Mouse (Mus musculus) thymus, adult 2 months (tissue): ENCODE measurements at regions not wholly inside any gene's neighbourhood (a gene's known extent, or its start where the extent isn't known, plus 50 kb on each side); places are given as distances from the start of the nearest gene placed in this dataset.

Source experiments
- CTCF ChIP-seq: fragments of 200-500 bp; IDR thresholded peaks from 2 replicates; pipeline ENCODE4 v1.5.1; 2012; ENCODE audit warnings: mild to moderate bottlenecking, control low read depth, low read length, moderate library complexity, borderline replicate concordance; ENCODE audit not compliant: control insufficient read depth, poor library complexity, insufficient read depth; ENCODE audit errors: extremely low read depth
- POLR2A ChIP-seq: fragments of 200-500 bp; IDR thresholded peaks from 2 replicates; pipeline ENCODE4 v1.6.1; 2012; ENCODE audit warnings: mild to moderate bottlenecking, low read length, control low read depth, moderate library complexity; ENCODE audit not compliant: control insufficient read depth, poor library complexity, insufficient read depth; ENCODE audit errors: extremely low read depth

GRCm38 (mm10) chr9:43568851-43569250, 174.9 kb upstream of the Nectin1 start:
- no peak for TF ChIP-seq POLR2A
- TF ChIP-seq CTCF, result no peak
